Mouse (Mus musculus) ES-Bruce4 (cell line): Measurements from ENCODE around the gene Dnaja3.

Source experiments
- CTCF ChIP-seq: IDR thresholded peaks from one replicate; pipeline ENCODE4 v1.8.1; 2011; ENCODE audit warnings: low read depth, low read length
- POLR2A ChIP-seq: IDR thresholded peaks from one replicate; pipeline ENCODE4 v1.8.1; 2011; ENCODE audit warnings: low read length; ENCODE audit not compliant: insufficient read depth

DNA sequence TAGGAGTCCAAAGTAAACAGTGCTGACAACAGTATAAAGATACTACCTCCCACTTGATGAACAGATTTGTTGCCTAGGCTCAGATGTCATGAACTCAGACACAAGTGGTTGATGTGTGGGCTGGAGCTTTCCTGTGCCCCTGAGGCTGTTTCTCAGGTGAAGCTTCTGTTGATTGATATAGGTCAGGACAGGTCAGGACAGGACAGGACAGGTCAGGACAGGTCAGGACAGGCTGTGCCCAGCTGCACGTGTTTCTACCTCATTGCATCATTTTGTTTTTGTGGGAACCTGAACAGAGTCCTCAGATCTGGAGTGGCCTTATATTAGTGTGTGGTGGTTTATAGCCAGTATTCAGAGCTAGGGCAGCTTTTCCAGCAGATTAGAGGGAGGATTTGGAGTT lies 62.9 kb downstream of the Dnaja3 start:
- TF ChIP-seq POLR2A (no peak), CTCF (no peak)
